Mouse (Mus musculus): ENCODE data around the gene Calcrl.
"Not testable (repeated sequence)": the region's sequence is repeated elsewhere in the genome, so short reads cannot be mapped to it uniquely, and the experiment has no call there.

Calcrl gene

DNA sequence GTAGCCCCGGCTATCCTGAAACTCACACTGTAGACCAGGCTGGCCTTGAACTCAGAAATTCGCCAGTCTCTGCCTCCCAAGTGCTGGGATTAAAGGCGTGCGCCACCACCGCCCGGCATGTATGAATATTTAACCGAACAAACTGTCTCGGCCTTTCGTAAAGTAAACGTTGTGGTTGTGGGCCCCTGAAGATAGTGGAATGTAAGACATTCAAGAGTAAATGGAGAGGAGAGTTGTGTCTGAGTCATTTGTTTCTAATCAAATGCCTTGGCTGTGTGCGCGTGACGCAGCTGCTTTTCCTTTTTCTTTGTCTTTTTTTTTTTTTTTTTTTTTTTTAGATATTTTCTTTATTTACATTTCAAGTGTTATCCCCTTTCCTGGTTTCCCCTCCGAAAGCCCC is 36.7 kb downstream of the Calcrl start:
- not testable (repeated sequence) for DNase-seq

DNA sequence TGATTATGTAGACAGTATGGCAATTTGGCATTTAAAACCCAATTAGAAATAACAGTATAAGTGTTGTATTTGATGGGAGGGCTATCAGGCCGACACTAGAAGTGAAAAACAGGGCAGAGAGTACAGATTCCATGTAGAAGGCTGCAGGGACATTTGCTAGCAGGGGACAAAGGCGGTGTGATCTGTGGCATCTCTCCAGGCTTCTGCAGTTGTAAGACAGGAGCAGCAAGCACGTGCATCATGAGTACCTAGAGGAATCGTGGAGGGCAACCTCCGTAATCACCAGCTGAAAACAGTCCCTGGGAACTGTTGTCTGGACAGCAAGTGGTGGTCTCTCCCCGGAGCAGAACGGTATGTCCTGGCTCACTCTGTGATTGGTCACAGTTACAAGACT is 37.2 kb downstream of the Calcrl start:
- no peak for DNase-seq

DNA sequence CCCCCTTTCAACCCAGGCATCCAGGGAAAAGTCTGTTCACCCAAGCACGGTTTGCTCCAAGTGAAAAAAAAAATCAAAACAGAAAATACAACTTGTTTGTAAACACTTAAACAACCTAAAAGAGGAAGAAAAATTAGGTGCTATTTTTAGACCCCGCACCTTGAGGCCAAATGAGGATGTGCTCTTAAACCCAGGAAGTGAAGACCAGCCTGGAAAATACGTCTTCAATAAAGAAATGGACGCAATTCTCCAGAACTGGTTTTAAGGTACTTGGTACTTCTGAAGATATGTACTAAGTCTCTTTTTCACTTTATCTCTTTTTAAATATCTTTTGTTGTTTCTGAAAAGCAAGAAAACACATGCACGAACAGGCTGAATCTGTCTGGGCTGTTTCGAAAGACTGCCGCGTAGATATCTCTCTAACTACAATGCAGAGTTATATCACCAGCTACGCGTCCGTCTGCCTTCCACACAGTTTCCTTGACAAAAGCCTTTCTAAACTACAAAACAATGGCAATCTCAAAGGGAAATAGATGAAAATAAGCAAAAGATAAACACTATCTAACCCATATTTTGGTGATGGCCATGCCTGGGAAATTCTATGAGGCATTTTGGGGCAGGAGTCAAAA is 37.7 kb downstream of the Calcrl start:
- DNase-seq: no peak

DNA sequence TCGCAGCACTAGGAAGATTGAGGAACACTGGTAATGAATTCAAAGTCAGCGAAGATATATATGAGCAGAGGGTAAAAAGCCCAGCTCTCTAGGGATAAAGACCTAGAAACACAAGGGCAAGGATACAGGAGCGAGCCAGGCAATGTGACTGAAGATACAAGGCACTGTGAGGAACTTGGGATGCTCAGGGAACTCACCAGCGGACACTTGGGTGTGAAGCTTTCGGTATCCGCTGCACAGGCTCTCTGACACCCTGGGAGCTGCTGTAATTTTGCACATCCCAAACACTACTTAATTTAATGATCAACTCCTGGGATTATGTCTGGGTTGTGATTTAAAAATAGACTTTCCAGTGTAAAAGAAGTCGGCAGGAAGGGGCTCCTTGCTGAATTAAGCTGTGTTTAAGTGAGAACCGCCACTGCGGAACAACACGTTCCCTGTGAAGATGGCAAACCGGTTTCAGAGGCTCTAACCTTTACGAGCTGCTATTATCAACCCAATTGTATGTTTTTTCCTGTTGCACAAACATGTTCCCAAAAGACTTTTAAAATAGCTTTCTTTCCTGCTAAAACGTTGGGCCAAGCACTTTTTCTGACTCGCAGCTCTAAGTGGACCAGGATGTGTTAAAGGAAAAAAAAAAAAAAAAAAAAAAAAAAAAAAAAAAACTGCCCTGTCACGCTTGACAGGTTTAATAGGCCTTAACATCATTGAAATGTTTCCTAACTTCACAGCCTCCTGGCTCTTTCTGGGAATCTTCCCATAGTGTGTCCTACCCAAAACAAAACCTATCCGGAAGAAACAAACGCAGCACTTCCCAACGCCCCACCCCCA is 38.4 kb downstream of the Calcrl start:
- no peak for DNase-seq

DNA sequence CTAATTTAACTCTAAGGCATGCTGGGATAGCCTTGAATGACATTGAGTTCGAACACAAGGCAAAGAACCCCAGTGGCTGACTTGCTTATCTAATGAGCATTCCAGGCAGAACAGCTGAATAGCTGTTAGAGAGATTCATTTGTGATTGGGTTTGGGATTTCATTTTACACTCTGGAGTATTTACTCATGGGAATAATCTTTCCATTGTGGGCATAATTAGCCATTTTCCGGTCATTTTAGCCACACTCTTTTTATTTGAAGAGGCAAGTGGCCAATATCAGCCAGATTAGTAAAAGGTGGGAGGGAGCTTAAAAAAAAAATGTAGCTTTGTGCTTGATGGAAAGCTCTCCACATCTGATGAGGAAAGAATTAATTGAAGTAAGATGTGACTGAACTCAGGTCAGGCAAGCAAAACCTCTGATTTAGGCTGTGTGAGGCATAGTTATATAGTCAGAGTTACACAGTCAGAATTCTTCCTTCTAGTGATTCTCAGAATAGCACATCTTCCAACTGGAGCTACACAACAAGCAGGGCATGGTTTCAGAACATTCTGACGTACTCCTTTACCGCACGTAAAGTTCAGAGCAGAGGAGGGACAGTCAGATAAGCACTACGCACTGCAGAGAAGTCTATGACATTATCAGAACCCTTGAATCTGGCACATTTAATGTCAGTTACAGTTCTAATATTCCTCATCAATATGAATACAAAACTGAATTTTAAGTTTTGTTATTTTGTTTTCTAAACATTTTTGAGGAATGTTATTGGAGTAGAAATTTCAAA is 40.1 kb downstream of the Calcrl start:
- DNase-seq: no peak

DNA sequence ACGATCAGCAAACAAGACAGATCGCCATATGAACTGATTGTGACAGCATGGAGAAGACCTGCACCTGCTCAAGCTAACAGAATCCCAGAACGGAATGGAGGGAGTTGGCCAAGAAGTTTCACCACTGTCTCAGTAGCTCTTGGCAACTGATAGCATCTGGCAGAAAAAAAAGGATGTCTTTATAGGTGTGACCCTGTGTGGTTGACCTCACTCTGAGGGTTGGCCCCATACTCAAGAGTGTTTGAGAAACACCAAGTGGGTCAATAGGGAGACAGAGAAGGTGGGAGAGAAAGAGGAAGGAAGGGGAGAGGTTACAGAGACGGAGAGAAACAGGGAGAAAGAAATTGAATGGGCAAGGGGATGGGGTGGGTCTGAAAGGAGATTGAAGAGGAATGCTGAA is 41.4 kb downstream of the Calcrl start:
- DNase-seq: no peak

DNA sequence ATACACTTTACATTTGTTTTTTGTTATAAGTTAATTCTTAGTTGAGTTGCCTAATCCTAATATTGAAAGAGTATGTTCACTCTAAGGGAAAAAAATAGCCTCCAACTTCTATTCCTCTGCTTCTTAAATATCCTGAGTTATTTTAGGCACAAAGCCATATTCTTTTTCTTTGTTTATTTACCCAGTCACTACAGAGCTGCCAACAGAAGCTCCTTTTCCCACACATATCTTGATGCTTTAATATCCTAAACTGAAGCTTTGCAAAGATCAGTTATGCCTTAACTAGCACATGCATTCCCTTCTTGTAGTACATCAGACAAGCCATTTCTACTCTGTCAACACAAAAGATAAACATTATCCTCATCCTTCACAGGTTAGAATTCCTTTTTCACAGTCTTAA is 42.7 kb downstream of the Calcrl start:
- DNase-seq: no peak

DNA sequence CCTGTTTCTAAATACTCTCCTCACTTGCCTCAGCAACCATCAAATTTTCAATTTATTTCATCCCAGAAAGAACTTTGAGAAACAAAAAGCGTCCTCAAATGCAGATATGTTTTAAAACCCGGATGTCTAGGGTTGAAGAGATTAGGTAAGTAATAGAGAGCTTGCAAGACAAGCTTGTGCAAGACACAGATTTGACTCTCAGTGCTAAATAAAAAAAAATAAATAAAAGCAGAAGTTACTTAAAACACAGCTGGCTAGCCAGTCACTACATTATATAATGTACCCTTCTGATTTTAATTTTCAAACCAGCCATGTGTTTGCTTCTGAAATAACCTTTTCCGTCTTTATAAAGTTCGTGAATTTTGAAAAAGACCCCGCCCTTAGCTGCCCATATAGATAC is 43.2 kb downstream of the Calcrl start:
- DNase-seq: no peak

DNA sequence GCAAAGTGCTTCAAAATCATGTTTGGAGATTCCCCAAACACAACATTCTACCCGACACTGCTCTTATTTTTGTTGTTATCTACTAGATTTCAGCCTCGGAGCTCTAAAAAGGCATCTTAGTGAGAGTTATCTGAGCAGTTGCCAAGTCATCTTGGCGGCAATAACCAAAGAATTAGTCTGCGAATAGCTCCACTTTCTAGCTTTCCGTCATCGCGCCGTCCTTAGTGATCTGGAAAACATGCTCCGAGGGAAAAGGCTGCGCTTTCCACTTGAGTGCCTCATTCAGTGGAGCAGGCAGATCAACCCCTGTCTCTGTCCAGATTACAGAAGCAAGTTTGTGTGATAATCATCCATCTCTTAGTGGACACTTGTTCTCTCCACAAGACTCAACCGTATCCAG is 44.4 kb downstream of the Calcrl start:
- no peak for DNase-seq

DNA sequence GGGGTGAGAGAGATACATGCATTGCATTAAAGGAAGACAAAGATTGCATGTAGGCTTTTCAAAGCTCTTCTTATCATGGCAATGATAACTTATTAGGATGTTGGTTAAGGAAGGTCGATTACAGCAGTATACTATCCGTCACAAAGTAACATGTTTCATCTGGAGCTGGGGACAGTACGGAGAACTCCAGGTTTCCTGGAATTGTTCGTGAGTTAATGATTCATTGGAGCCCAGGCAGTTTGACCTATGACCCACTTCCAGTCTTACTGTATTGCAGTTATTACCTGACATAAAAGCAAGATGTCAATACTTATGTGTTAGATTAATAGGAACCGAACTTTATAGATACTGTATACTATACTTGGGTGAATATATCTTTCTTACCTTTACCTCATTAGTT is 46.5 kb downstream of the Calcrl start:
- no peak for DNase-seq

DNA sequence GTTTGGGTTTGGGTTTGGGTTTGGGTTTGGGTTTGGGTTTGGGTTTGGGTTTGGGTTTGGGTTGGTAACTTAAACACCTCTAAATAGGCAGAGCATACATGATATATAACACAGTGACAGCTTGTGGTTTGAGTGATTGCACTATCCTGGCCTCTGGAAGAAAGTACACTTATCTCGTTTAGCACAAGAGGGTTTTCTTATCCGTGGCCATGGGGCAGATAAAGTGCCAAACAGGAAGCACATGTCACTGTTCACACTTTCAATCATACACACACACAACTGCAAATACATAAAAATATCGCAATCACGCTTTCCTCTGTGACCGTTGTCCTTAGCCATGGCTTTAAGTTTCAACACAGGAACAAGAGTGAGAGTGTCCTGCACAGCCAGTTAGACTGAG is 56.0 kb downstream of the Calcrl start:
- no peak for DNase-seq

DNA sequence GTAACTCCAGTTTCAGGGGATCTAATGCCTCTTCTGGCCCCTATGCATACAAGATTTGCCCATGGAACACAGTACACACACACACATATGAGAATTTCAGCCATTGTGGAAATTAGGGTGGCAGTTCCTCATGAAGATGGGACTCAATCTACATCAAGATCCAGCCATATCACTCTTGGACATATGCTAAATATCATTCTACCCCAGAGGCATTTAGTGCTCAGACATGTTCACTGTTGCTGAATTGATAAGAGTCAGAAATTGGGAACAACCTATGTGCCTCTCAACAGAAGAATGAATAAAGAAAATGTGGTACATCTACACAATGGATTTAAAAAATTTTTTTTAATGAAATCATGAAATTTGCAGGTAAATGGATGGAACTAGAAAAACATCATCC is 58.5 kb downstream of the Calcrl start:
- DNase-seq: no peak

DNA sequence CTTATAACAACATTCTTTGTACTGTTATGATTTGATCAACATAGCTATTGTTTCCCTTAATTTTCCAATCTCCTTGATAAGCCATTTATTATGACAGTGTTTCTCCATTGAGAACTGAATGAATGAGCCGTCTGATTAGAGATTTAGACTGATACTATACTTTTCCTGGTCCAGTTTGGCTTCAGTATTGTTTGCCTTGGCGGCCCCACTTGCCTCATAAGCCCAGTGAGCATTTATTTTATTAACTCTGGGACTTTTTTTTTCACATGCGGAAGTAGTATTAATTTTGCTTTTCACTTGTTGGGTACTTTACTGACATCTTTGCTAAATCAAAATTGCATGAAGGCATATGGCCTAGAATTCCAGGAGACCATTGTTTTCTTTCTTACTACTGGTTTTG is 59.9 kb downstream of the Calcrl start:
- no peak for DNase-seq

DNA sequence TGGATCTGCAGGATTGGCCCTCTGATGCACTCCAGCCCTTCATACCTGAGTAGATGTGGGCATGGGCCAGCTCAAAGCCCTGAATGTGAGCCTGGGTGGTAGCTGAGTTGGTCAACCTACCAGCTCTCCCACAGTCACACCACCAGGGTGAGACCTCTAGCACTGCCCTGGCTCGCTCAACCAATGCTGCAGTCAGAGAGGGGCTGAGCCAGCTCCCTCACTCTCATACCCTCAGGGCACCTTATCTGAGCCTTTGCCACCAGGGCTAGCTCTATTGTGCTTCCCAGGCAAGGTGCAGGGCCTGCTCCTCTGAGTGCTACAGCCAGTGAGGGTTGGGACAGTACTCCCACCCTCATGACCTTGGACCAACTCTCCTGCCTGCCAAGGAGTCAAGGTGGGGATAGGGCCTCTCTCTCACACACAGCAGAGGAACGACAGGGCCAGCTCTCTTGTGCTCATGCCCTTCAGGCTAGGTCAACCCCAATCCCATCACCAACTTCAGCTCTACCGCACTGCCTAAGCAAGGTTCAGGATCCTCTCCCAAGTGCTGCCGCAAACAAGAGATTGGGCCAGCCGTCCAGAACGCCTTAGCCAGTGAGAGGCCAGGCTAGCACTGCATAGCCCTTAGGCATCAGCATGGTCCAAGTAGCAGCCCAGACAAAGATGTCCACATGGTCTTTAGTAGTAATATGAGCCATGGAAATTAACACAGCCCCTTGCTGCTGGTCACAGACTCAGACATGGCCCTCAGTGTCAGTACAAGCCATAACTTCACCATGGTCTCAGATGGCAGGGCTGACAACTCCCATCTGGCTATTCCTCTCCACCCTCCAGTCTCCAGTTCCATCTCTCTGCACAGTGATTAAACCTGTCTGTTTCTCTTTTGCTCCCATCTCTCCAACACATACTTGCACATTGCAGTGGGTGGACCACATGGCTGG is 62.2 kb downstream of the Calcrl start:
- DNase-seq: no peak

DNA sequence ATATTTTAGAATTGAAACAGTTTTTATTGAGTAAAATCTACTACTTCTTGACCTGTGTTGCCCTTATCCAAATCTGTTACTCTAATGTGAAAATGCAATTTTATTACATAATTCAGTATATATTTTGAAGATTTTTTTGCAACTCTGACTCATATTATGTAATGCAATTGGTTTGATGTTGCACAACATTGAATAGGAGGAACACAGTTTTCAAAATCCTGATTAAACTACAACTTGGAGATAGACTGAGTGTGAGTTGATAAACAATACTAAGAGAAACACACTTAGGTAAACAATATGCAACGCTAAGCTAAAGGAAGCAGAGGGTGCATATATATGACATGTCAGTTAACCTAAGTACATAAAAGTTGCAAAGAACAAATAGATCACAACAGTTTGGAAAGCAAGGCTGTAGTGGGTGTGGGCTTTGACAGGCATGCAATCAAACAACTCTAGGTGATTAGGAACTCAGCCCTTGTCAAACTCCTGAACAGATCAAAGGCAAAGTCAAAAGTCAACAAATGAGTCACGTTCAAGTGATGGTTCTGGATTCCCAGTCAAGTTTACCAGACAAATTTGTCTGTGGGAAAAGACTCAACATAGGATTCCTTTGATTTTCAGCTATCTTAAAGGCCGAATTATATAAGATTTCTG is 66.4 kb downstream of the Calcrl start:
- no peak for DNase-seq

DNA sequence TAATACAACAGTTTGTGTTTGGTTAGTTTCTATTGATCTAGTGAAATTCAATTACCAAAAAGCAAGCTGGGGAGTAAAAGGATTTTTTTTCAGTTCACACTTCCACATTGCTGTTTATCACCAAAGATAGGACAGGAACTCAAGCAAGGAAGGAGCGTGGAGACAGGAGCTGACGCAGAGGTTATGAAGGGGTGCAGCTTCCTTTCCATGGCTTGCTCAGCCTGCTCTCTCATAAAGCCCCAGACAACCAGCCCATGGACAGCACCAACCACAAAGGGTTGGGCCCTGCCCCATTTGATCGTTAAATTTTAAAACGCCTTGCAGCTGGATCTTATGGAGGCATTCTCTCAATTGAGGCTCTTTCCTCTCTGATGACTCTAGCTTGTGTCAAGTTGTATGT is 69.9 kb downstream of the Calcrl start:
- DNase-seq: no peak

DNA sequence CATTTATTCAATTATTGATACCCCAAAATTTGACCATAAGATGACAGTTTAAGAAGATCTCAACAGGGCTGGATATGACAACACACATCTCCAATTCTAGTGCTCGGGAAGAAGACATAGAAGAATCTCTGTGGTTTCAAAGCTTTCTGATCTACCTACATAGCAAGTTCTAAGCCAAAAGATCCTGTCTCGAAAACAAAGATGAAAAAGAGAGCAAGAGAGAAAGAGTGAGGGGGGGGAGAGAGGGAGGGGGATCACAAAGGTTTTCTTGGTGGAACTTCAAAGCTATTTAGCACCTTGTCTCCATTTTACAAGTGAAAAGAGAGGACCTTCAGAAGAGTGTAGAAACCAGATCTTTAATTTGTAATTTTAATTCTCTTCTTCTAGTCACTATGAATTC is 77.8 kb downstream of the Calcrl start:
- no peak for DNase-seq

DNA sequence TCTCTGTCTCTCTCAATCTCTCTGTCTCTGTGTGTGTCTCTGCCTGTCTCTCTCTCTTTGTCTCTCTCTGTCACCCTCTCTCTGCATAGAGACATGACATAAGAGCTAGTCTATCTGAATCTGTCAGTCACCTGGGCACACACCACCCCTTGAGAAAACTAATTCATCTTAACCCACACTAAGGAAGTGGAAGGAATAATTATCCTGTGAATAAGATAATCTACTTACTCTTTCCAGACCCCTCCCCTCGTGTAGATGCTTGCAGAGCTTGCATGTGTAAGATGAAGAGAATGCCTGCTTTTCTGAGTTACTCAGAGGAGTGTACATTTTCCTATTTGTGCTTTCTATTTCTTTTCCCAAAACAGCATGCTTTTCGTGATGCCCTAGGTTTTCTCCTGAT is 81.5 kb downstream of the Calcrl start:
- DNase-seq: no peak

DNA sequence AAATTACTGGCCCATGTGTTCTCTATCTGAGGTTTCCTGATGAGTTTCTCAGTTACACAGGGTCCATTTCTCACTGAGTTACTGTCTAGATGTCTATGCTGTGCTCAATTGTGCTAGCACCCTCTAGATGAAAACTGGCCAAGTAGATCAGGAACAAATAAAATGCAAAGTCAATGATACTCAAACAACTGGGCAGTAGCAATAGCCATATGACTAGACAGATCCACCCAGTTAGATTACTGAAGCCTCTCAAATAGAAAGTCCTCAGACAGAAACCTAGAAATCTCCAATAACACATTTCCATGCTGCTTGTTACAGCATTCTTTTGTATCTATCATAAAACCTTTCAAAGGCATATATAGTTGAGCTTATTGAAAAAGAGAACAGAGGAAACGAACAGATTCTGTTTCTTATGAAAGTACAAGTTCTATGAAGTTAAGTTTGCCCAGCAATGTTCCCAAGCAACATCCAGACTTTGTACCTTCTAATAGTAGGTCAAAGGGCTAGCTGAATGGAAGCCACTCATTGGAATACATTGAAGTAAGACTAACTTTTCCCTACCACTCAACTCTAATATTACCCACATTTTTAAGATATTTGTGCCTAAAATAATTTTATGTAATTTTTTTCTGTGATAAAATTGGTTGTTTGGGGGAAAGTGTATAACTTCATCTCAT is 87.3 kb downstream of the Calcrl start:
- no peak for DNase-seq

DNA sequence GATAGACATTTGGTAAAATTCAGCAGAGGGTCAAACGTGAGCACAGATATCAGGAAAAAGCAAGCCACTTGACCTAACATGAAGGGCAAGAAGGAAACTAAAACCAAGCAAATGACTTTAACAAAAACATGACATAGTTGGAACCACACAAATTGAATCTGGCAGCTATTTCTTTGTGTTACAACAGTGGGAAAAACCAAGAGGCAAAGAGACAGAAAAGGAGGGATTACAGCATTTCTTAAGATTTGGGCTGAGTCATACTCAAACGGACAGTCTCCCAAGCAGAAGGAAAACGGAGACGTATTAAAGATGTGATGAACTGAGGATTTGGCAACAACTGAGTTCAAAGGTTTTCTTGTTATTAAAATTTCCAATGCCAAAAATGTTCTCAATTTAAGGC is 88.9 kb downstream of the Calcrl start:
- DNase-seq: no peak

DNA sequence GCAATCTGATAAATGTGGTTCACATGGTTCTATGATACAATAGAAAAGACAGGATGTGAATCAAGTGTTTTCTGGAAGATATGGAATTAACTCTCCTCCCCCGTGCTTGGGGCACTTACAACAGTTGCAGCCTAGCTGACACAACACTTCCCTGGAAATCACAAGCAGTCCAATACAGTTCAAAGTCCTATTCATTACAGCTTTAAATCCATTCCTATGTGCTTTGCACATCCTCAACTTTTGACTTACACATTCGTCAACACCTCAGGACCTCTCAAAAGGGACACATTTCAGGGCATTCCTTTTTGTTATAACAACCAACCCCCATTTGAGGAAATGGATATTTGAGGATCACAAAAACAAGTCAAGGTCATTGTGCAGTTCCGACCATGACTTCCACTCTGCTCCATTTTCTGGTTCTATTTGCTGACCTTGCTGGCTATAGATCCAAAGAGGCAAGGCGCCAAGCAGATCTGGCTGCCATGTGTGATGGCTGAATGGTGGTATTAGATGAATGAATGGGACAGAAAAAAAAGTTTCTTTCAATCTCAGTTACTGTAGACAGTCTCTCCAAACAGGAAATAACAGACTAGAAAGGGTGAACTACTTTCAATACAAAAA is 108.9 kb downstream of the Calcrl start:
- no peak for DNase-seq
